Mouse (Mus musculus) megakaryocyte, embryonic 14.5 days (primary cell): ENCODE results near the gene Shank2. TPM values are rescaled to one million over a fixed set of nuclear protein-coding genes. Genes with fewer than 3 reads are reported as not detected.

Experiments
- H3K27me3 ChIP-seq: replicated peaks from 2 replicates; pipeline ENCODE3; 2012; ENCODE audit warnings: inconsistent platforms
- H3K36me3 ChIP-seq: replicated peaks from 2 replicates; pipeline ENCODE3; 2012; ENCODE audit warnings: low read length, inconsistent platforms, mixed read lengths
- H3K4me1 ChIP-seq: 2 replicates; pipeline ENCODE4 v1.6.1; 2012; ENCODE audit warnings: inconsistent platforms
- H3K4me3 ChIP-seq: replicated peaks from 2 replicates; pipeline ENCODE3; 2012; ENCODE audit warnings: moderate library complexity, mild to moderate bottlenecking, inconsistent platforms
- H3K9me3 ChIP-seq: 2 replicates; pipeline ENCODE4 v1.6.1; 2012; ENCODE audit warnings: inconsistent platforms
- FLI1 ChIP-seq: IDR thresholded peaks from 2 replicates; pipeline ENCODE4 v1.6.1; 2012; ENCODE audit warnings: low read length, inconsistent platforms, mixed read lengths
- GATA1 ChIP-seq: IDR thresholded peaks from 3 replicates; pipeline ENCODE4 v1.6.1; 2012; ENCODE audit warnings: mixed read lengths, low read length, inconsistent platforms, borderline replicate concordance
- polyA plus RNA-seq: library from polyadenylated mRNA; stranded (reverse); fragments of >175 nt; gene quantifications from 2 replicates; pipeline ENCODE4 v1.2.3, GENCODE M21; 2012; ENCODE audit warnings: low replicate concordance; ENCODE audit not compliant: insufficient read depth

The Shank2 gene
- polyA plus RNA-seq, 1 experiment = 0.02 TPM

- H3K27me3 ChIP-seq = peaks cover 18% of the 10 kb centered on the region
- no peak for TF ChIP-seq GATA1
- TF ChIP-seq FLI1 = no peak
- H3K4me3 ChIP-seq = no peak overlapping the region
- peaks cover 11% of the 10 kb centered on the region for H3K9me3 ChIP-seq
- peaks cover 89% of the 10 kb centered on the region for H3K4me1 ChIP-seq
- peaks cover 75% of the 10 kb centered on the region for H3K36me3 ChIP-seq
Observed at GRCm38 (mm10) chr7:144462577-144462976, 460.8 kb downstream of the Shank2 start.

- TF ChIP-seq GATA1 = no peak
- no peak for TF ChIP-seq FLI1
- Histone ChIP-seq H3K4me1 (peaks cover 91% of the 10 kb centered on the region), H3K9me3 (peaks cover 9% of the 10 kb centered on the region), H3K27me3 (peaks cover 8% of the 10 kb centered on the region), H3K36me3 (peaks cover 58% of the 10 kb centered on the region), H3K4me3 (peak overlapping the region; percentile 75)
Observed at GRCm38 (mm10) chr7:144468741-144469140, 467.0 kb downstream of the Shank2 start.

DNA sequence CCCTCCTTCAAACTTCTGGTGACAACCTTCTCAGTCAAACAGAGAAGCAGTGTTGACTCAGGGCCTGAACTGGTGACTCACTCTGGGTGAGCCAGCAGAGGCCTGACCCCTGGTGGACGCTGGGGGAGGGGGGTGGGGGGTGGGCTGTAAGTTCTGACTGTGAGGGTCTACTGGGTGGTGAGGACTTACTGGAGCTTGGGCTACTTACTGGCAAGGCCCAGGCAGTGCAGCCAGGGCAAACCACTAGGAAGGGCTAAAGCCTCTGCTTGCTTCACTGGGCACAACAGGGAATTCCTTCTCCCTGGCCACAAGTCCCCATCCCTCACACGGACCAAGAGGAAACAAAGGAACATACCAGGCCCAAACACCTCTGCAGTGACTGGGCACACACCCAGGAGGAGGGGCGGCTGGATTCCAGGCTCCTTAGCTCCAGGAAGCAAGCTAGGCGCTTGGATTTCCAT, 467.5 kb downstream of the Shank2 start:
- Histone ChIP-seq H3K27me3 (peaks cover 7% of the 10 kb centered on the region), H3K36me3 (peaks cover 61% of the 10 kb centered on the region), H3K9me3 (peaks cover 9% of the 10 kb centered on the region), H3K4me1 (peaks cover 93% of the 10 kb centered on the region), H3K4me3 (peak overlapping the region; percentile 69)
- no peak for TF ChIP-seq GATA1
- TF ChIP-seq FLI1 = no peak

DNA sequence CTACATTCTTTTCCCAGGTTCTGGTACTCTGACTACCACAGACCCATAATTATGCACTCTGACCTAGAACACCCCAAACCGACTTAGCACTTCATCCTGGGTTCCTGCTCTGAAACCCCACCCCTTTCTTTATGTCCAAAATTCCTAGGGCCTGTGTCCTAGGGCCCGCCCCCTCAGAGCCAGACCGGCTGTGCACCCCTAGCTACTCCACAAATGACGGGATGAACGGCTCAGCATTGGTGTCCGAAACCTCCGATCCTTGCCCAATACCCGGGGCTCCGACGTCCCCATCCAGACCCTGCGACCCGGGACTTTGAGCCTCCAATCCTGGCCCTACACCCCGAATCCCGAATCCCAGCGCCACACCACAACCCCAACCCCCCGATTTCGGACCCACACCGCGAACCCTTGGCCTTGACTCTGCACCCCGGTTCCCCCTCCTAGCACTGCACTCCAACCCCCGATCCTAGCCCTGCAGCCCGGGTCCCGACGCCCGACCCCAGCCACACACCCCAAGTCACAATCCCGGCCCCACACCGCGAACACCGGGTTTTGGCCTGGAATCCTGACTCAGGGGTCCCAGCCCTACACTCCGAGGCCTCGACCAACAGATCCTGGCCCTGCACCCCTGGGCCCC, 468.3 kb downstream of the Shank2 start:
- Histone ChIP-seq H3K27me3 (peaks cover 4% of the 10 kb centered on the region), H3K36me3 (peaks cover 61% of the 10 kb centered on the region), H3K9me3 (peaks cover 9% of the 10 kb centered on the region), H3K4me3 (peak overlapping the region; percentile 87), H3K4me1 (peaks cover 92% of the 10 kb centered on the region)
- TF ChIP-seq FLI1 (no peak), GATA1 (no peak)

DNA sequence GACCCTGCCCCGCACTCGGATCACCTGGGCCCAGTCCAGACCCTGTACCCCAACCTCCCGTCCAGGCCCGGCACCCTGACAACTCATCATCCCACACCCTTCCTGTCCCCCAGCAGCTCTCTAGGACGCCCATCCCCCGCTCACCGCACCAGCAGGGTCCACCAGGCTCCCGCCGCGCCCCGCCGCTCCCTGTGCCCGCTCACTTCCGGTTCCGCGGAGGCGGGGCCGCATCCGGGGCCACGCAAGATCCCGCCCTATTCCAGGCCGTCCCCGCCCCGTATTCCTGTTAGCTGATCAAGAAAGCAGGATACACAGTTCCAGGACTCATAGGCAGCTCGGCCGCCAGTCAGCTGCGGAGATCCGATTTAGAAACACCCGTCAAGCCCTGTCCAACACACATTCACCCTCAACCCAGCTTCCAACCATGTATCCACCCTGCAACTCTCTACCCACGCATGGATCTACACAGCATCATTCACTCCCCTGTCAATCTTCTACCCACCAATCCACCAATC, 468.9 kb downstream of the Shank2 start, which contains the start of gene Cttn:
TSS of gene Cttn (minus strand) at position 465 of the 515 bp plus-strand sequence.
- Histone ChIP-seq H3K36me3 (peaks cover 61% of the 10 kb centered on the region), H3K4me3 (peak within 1 kb of the TSS; percentile 87), H3K9me3 (peaks cover 10% of the 10 kb centered on the region), H3K27me3 (no peaks in the 10 kb centered on the region), H3K4me1 (peaks cover 92% of the 10 kb centered on the region)
- TF ChIP-seq GATA1 (no peak), FLI1 (no peak)

- no peak for TF ChIP-seq FLI1
- TF ChIP-seq GATA1 = no peak
- H3K9me3 ChIP-seq = peaks cover 15% of the 10 kb centered on the region
- H3K4me1 ChIP-seq = peaks cover 96% of the 10 kb centered on the region
- H3K27me3 ChIP-seq = no peaks in the 10 kb centered on the region
- peaks cover 64% of the 10 kb centered on the region for H3K36me3 ChIP-seq
- H3K4me3 ChIP-seq = peak overlapping the region; percentile 87
Observed at GRCm38 (mm10) chr7:144471103-144471502, 469.4 kb downstream of the Shank2 start.

DNA sequence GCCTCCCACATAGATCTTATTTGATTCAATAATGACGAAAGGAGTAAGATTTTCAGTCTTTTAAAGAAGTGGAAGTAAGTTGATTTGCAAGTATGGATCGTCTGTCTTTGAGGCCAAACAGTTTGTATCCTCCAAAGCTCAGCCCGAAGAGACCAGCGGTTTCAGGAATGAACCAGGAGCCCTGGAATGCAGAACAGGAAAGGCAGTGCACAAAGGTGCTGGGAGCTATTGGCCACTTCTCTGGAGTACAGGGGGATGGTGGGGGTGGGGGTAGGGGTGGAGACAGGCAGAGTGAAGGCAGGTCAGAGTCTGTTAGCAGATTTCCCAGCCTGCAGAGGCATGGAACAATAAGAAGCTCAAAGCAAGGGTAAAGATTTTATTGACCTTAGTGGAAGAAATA, 471.8 kb downstream of the Shank2 start:
- Histone ChIP-seq H3K27me3 (no peaks in the 10 kb centered on the region), H3K4me1 (peaks cover 88% of the 10 kb centered on the region), H3K9me3 (peaks cover 23% of the 10 kb centered on the region), H3K36me3 (peaks cover 78% of the 10 kb centered on the region), H3K4me3 (no peak overlapping the region)
- no peak for TF ChIP-seq GATA1
- no peak for TF ChIP-seq FLI1

Other genes starting within 250 kb of the Shank2 start
- 1.2 TPM in 1 of 2 replicates, not detected in the other for gene Osbpl5, start 244.9 kb upstream of the Shank2 start, polyA plus RNA-seq
- not detected in 2 replicates for gene Mrgprg, start 234.9 kb upstream of the Shank2 start, polyA plus RNA-seq
- 0.46 TPM in 1 of 2 replicates, not detected in the other for gene Mrgpre, start 217.4 kb upstream of the Shank2 start, polyA plus RNA-seq
- 1.4 TPM in 1 of 2 replicates, not detected in the other for gene Nadsyn1, start 179.1 kb upstream of the Shank2 start, polyA plus RNA-seq
- gene Dhcr7, start 178.8 kb upstream of the Shank2 start, polyA plus RNA-seq = 12.3 and 14.5 TPM in 2 replicates
- gene Gm498, start 135.1 kb upstream of the Shank2 start, polyA plus RNA-seq = not detected in 2 replicates